Mouse (Mus musculus) urinary bladder, postnatal 4 days (tissue): Measurements from ENCODE around the gene Snap47.
"Not testable (repeated sequence)": the region's sequence is repeated elsewhere in the genome, so short reads cannot be mapped to it uniquely, and the experiment has no call there.

Experiments
- DNase-seq, 2 experiments: peaks; one replicate each; pipeline ENCODE4 v3.0.0; 2021 to 2022; ENCODE audit warnings: low spot score in 2 of 2

The Snap47 gene

GRCm38 (mm10) chr11:59367955-59368354, 83.0 kb downstream of the Snap47 start:
- not testable (repeated sequence) for DNase-seq

GRCm38 (mm10) chr11:59366633-59367032, 84.4 kb downstream of the Snap47 start:
- DNase-seq = no peak

- no peak for DNase-seq
These were observed 85.0 kb downstream of the Snap47 start for GRCm38 (mm10) chr11:59366031-59366430.

GRCm38 (mm10) chr11:59364417-59364816, 86.6 kb downstream of the Snap47 start:
- peak; percentile 62 to 73 for DNase-seq

- no peak for DNase-seq
These were observed 87.0 kb downstream of the Snap47 start for GRCm38 (mm10) chr11:59364007-59364406.

GRCm38 (mm10) chr11:59361291-59361690, 89.7 kb downstream of the Snap47 start:
- DNase-seq = no peak
